Mouse (Mus musculus) fibroblast of lung, adult 2 months (primary cell): ENCODE measurements around the gene Ugt8a.

Experiments used
- DNase-seq: peaks from one replicate; pipeline ENCODE4 v3.0.0-alpha.2; 2011; ENCODE audit warnings: low read depth

Gene Ugt8a

GRCm38 (mm10) chr3:125938092-125938755 lies at the start of gene Ugt8a:
TSS of gene Ugt8a (minus strand) at chr3:125938619.
- no peak for DNase-seq

DNA sequence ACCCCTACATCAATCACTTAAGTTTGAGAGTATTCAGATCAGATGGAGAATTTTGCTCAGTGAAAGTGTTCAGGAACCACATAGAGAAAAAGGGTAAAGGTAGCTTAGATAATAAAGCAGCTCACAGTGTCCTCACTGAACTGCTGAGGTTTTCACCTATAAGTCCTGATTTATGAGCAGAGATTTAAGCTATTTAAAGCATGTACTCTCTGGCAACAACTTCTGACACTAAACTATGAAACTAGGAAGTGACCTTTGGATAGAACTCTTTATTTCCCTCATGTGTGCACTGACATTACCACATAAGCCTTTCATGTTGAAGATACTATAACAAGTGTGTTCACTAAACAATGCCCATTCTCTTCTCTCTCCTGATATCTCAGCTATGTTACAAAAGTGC lies 48.2 kb upstream of the Ugt8a start:
- no peak for DNase-seq

DNA sequence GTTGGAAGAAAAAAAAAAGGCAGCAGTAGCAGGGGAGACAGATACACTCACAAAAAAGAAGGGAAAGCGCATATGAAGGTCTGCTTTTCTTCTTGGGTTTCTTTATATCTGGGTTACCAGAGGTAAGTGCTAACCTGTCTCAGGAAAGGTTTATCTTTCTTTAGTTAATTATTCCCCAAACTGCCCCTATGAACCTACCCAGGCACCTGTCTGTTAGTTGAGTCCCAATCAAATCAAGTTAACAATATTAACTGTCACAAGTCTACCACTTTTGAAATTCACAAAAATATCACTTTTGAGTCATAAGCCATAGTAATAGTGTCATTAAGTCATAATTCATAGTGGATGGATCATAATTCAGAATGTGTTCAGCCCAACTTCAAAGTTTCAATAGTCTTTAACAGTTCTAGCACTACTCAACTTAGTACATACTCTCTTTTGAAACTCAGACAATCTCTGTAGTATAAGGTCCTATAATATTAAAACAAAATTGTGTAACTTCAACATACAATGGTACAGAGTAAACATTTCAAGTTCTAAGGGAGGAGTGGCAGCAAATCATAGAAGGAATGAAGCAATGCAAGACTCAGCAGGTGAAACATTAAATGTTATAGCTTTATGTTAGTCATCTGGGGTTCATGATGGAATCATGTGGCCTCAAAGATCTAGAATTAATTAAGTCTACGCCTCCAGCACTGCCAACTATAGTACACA lies 45.4 kb upstream of the Ugt8a start:
- no peak for DNase-seq

DNA sequence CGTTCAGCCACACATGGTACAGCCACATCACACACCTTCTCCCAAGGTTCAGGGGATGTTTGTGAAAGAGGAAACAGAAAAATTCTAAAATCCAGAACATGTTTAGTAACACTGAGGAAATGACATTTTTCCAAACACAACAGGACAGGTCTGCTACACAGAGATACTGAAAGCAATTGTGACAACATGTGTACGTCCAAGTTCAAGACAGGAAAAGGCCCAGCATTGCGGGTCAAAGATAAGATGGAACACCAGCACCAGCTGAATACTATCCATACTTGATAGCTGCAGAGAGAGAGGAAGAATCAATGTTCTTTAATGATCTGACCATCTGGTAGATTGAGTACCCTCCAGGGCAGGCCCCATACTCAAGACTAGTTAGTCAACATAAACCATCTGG lies 41.1 kb upstream of the Ugt8a start:
- no peak for DNase-seq

GRCm38 (mm10) chr3:125975899-125976298 lies 37.5 kb upstream of the Ugt8a start:
- DNase-seq: no peak

DNA sequence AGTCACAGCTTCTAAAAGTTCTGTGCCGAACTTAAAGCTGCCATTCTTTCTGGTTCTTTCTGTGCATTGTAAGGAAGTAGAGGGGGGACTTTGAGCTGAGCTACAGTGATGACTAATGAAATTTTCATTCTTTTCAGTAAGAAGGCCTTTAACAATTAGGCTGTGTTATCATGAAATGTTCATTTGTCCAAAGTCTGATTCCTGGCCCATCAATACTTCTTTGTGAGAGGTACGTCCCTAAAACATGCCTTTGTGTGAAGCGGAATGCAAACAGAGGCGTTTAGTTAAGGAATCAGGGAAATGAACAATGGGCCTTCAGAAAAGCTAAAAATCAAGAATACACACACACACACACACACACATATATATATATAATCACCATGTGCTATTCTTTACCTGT lies 31.0 kb upstream of the Ugt8a start:
- no peak for DNase-seq

DNA sequence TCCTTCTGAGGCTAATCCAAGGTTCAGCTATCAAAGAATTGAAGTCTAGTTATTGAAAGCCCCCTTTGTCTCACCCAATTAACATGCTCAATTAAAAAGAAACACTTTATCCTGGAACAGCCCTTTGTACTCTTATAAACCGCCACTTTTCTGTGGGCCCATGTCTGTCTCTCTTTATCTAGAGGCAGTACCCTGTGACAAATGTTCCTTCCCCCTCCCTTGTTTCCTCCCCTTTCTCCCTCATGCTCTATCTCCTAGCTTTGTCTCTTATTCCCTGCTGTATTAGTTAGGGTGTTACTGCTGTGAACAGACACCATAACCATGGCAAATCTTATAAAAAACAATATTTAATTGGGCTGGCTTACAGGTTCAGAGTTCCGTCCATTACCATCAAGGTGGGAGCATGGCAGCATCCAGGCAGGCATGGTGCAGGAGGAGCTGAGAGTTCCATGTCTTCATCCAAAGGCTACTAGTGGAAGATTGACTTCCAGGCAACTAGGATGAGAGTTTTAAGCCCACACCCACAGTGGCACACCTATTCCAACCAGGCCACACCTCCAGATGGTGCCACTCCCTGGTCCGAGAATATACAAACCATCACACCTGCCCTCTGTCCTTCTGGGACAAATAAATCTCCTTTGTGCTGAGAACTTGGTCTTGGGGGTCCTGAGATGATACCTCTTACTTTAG lies 17.9 kb upstream of the Ugt8a start:
- DNase-seq: no peak

GRCm38 (mm10) chr3:125954881-125955280 lies 16.5 kb upstream of the Ugt8a start:
- DNase-seq: no peak

GRCm38 (mm10) chr3:125940811-125941210 lies 2.4 kb upstream of the Ugt8a start:
- no peak for DNase-seq

DNA sequence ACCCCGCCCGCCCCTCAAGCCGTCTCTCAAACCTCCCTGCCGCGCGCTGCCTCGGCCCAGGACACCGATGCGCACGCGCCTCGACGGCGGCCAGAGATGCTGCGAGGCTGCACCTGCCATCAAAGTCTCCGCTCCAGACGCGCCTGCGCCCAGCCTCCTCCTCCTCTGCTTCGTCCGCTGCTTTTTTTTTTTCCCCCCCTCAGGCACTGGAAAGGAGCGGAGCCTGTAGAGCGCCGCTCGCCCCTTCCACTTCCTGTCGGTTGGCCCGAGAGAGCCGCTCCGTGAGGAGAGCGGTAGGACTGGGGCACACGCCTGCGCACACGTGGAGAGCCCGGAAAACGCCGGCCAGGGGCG lies 314 bp upstream of the Ugt8a start:
- DNase-seq: no peak

GRCm38 (mm10) chr3:125937536-125938091 lies 805 bp downstream of the Ugt8a start:
- no peak for DNase-seq

GRCm38 (mm10) chr3:125935796-125936195 lies 2.6 kb downstream of the Ugt8a start:
- no peak for DNase-seq

GRCm38 (mm10) chr3:125932594-125933237 lies 5.7 kb downstream of the Ugt8a start:
- no peak for DNase-seq

DNA sequence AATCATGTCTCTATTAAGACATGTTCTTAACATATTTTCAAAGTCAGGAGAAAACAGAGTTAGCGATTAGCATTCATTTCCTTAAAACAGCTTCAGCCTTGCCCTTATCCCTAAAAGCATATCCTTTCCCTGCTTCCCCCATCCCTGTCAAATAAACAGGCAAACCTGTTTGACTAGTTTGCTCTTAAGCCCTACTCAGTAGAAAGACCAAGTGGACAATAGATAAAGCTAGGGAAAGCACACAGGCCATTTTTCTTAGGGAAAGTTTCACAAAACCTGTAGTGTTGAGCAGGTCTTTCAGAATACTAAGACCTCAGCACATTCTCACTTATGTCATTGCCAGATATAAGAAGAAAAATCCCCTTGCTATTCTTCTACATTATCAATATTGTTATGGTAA lies 7.4 kb downstream of the Ugt8a start:
- DNase-seq: no peak

DNA sequence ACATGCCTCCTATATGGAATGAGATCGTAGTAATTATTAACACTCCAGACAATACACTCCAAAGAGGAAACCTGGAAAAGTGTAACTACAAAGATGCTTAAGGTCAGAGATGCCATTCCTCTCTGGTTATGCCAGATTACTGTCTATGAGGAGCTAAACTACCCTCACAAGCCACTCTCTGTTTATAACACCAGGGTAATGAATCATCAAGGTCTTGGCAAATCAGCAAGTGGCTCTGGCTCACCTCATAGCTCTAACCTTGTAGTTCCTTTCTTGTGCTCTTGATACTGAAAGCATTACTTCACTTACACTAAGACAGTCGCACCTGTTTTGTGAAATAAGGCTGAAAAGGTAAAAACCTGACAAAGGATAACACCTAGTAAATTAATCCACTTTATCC lies 17.5 kb downstream of the Ugt8a start:
- no peak for DNase-seq

GRCm38 (mm10) chr3:125898976-125899375 lies 39.4 kb downstream of the Ugt8a start:
- DNase-seq: no peak

- no peak for DNase-seq
These were observed 51.3 kb downstream of the Ugt8a start for GRCm38 (mm10) chr3:125887109-125887508.

GRCm38 (mm10) chr3:125884879-125885278 lies 53.5 kb downstream of the Ugt8a start:
- DNase-seq: no peak

GRCm38 (mm10) chr3:125884423-125884822 lies 54.0 kb downstream of the Ugt8a start:
- DNase-seq: no peak

GRCm38 (mm10) chr3:125883009-125883408 lies 55.4 kb downstream of the Ugt8a start:
- DNase-seq: no peak

- DNase-seq: no peak
These were observed 56.6 kb downstream of the Ugt8a start for GRCm38 (mm10) chr3:125881835-125882234.

DNA sequence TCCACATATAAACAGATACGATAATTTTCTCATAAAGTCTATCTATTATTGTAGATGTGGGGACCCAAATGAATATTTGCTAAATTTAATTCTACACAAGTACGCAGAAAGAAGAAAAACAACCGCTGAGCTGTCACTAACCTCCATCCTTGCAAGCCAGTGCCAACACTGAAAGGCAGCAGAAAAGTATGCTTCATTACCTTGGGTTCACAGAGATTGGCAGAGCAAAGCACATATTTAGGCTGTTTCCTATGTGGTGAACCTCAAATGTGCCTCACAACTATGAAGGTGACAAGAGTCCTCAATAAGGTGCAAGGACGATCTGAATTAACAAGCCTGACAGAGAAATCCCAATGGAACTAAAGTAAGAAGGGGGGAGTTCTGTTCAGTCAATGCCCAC lies 64.0 kb downstream of the Ugt8a start:
- no peak for DNase-seq

GRCm38 (mm10) chr3:125869873-125870272 lies 68.5 kb downstream of the Ugt8a start:
- no peak for DNase-seq
